Mouse (Mus musculus) CH12.LX (cell line): Measurements from ENCODE around the gene Cerkl. TPM values are rescaled to one million over a fixed set of nuclear protein-coding genes. Genes with fewer than 3 reads are reported as not detected.

Experiments used
- DNase-seq: peaks from one replicate; pipeline ENCODE4 v3.0.0-alpha.2; 2013; ENCODE audit errors: extremely low read depth
- H3K27ac ChIP-seq: 2 replicates; pipeline ENCODE4 v1.5.1; 2012; ENCODE audit warnings: low read depth, mild to moderate bottlenecking, control low read depth, moderate library complexity; ENCODE audit not compliant: insufficient read depth
- H3K27me3 ChIP-seq: replicated peaks from 2 replicates; pipeline ENCODE3; 2012; ENCODE audit warnings: inconsistent platforms
- H3K36me3 ChIP-seq, 2 experiments: replicated peaks in 1 of 2; 2 replicates each; pipeline versions ENCODE3 to v1.6.1; 2012; ENCODE audit warnings: inconsistent platforms in 1 of 2, low read length in 1 of 2, mild to moderate bottlenecking in 1 of 2, mixed read lengths in 1 of 2, moderate library complexity in 1 of 2; ENCODE audit not compliant: control insufficient read depth in 1 of 2, insufficient read depth in 1 of 2
- H3K4me1 ChIP-seq, 2 experiments: 2 replicates each; pipeline ENCODE4 v1.6.1; 2012; ENCODE audit warnings: inconsistent platforms in 1 of 2, moderate library complexity in 1 of 2; ENCODE audit not compliant: insufficient read depth in 2 of 2, control insufficient read depth in 1 of 2
- H3K4me2 ChIP-seq: 2 replicates; pipeline ENCODE4 v1.6.1; 2012; ENCODE audit warnings: low read depth, mild to moderate bottlenecking, control low read depth; ENCODE audit not compliant: poor library complexity, insufficient read depth, severe bottlenecking
- H3K4me3 ChIP-seq, 3 experiments: fragments of 150-350 bp in 1 of 3; sonication (generic) in 1 of 3; replicated peaks in 1 of 3; 2 replicates each; pipeline versions ENCODE3 to v1.5.1; 2011 to 2012; ENCODE audit warnings: low read depth in 2 of 3, low read length in 2 of 3, mild to moderate bottlenecking in 2 of 3, moderate library complexity in 2 of 3, control low read depth in 1 of 3, improper control_type of control experiment in 1 of 3, inconsistent platforms in 1 of 3, mixed read lengths in 1 of 3; ENCODE audit not compliant: poor library complexity in 1 of 3
- H3K79me2 ChIP-seq: replicated peaks from 2 replicates; pipeline ENCODE4 v1.6.1; 2012; ENCODE audit warnings: mild to moderate bottlenecking, moderate library complexity; ENCODE audit not compliant: control insufficient read depth, poor library complexity, insufficient read depth, severe bottlenecking; ENCODE audit errors: extremely low read depth
- H3K9ac ChIP-seq: 2 replicates; pipeline ENCODE4 v1.6.1; 2012; ENCODE audit warnings: low read depth, mild to moderate bottlenecking, control low read depth, moderate library complexity; ENCODE audit not compliant: insufficient read depth
- H3K9me3 ChIP-seq: replicated peaks from 2 replicates; pipeline ENCODE3; 2012; ENCODE audit warnings: low read length, inconsistent platforms, mixed read lengths
- BHLHE40 ChIP-seq: IDR thresholded peaks from 2 replicates; pipeline ENCODE4 v1.6.1; 2011; ENCODE audit warnings: mild to moderate bottlenecking, low read depth, low read length, improper control_type of control experiment
- CHD1 ChIP-seq: IDR thresholded peaks from 2 replicates; pipeline ENCODE4 v1.6.1; 2012; ENCODE audit warnings: low read depth, low read length, improper control_type of control experiment, inconsistent platforms
- ELF1 ChIP-seq: IDR thresholded peaks from 2 replicates; pipeline ENCODE4 v1.6.1; 2014; ENCODE audit warnings: low read depth, mild to moderate bottlenecking, inconsistent platforms, low read length, improper control_type of control experiment
- ETS1 ChIP-seq: conservative IDR thresholded peaks from 2 replicates; pipeline ENCODE4 v1.6.1; 2012; ENCODE audit warnings: low read depth, mild to moderate bottlenecking, inconsistent platforms, low read length, improper control_type of control experiment, moderate library complexity
- HCFC1 ChIP-seq: IDR thresholded peaks from 2 replicates; pipeline ENCODE4 v1.6.1; 2012; ENCODE audit warnings: low read depth, mild to moderate bottlenecking, inconsistent platforms, low read length, improper control_type of control experiment
- JUND ChIP-seq: conservative IDR thresholded peaks from 2 replicates; pipeline ENCODE4 v1.6.1; 2011; ENCODE audit warnings: low read depth, low read length, improper control_type of control experiment
- KAT2A ChIP-seq: IDR thresholded peaks from 2 replicates; pipeline ENCODE4 v1.6.1; 2012; ENCODE audit warnings: low read length, improper control_type of control experiment, inconsistent platforms; ENCODE audit not compliant: insufficient replicate concordance
- MAFK ChIP-seq: IDR thresholded peaks from 2 replicates; pipeline ENCODE4 v1.6.1; 2011; ENCODE audit warnings: low read length, improper control_type of control experiment; ENCODE audit not compliant: insufficient replicate concordance
- MEF2A ChIP-seq: IDR thresholded peaks from 2 replicates; pipeline ENCODE4 v1.6.1; 2014; ENCODE audit warnings: low read depth, mild to moderate bottlenecking, inconsistent platforms, low read length, improper control_type of control experiment, borderline replicate concordance
- RAD21 ChIP-seq: IDR thresholded peaks from 2 replicates; pipeline ENCODE4 v1.6.1; 2011; ENCODE audit warnings: low read depth, mild to moderate bottlenecking, low read length, improper control_type of control experiment, moderate library complexity
- SIN3A ChIP-seq: IDR thresholded peaks from 2 replicates; pipeline ENCODE4 v1.6.1; 2012; ENCODE audit warnings: low read length, improper control_type of control experiment, inconsistent platforms
- SMC3 ChIP-seq: IDR thresholded peaks from 2 replicates; pipeline ENCODE4 v1.6.1; 2011; ENCODE audit warnings: low read depth, low read length, improper control_type of control experiment
- TCF12 ChIP-seq: IDR thresholded peaks from 2 replicates; pipeline ENCODE4 v1.6.1; 2014; ENCODE audit warnings: low read depth, mild to moderate bottlenecking, inconsistent platforms, low read length, improper control_type of control experiment
- USF1 ChIP-seq: IDR thresholded peaks from 2 replicates; pipeline ENCODE4 v1.6.1; 2014; ENCODE audit warnings: low read depth, mild to moderate bottlenecking, inconsistent platforms, low read length, improper control_type of control experiment
- ZKSCAN1 ChIP-seq: IDR thresholded peaks from 2 replicates; pipeline ENCODE4 v1.6.1; 2012; ENCODE audit warnings: low read depth, inconsistent platforms, low read length, improper control_type of control experiment, borderline replicate concordance
- ZMIZ1 ChIP-seq: IDR thresholded peaks from 2 replicates; pipeline ENCODE4 v1.6.1; 2012; ENCODE audit warnings: low read depth, mild to moderate bottlenecking, inconsistent platforms, low read length, improper control_type of control experiment
- dilution Hi-C: fragments of 300-500 bp; cut with MboI; formaldehyde crosslinking; loops from 2 replicates; pipeline ENCODE4 v1.14.3; 2020; ENCODE audit warnings: low sequenced_read_pairs; ENCODE audit not compliant: extremely low pct_unique_long_range_greater_than_20kb, extremely low pct_ligation_motif_present
- in situ Hi-C: fragments of 300-500 bp; cut with MboI; formaldehyde crosslinking; loops from 3 replicates; pipeline ENCODE4 v1.14.3; 2019; ENCODE audit warnings: low sequenced_read_pairs, low pct_ligation_motif_present, low pct_unique_long_range_greater_than_20kb, mixed read lengths
- polyA plus RNA-seq: library from polyadenylated mRNA; unstranded; fragments of >175 nt; gene quantifications from 2 replicates; pipeline ENCODE4 v1.2.1, GENCODE M21; 2012; ENCODE audit warnings: low read depth; ENCODE audit not compliant: insufficient read length
- total RNA-seq, 2 experiments: library from RNA; depleted of rRNA; stranded (reverse); fragments of 300-350 nt in 1 of 2; fragments of >200 nt in 1 of 2; gene quantifications; 2 replicates each; pipeline ENCODE4 v1.2.3; 2012 to 2014

The Cerkl gene
- total and polyA plus RNA-seq, 3 experiments: 10.9 to 19.6 (median 15.6) TPM

DNA sequence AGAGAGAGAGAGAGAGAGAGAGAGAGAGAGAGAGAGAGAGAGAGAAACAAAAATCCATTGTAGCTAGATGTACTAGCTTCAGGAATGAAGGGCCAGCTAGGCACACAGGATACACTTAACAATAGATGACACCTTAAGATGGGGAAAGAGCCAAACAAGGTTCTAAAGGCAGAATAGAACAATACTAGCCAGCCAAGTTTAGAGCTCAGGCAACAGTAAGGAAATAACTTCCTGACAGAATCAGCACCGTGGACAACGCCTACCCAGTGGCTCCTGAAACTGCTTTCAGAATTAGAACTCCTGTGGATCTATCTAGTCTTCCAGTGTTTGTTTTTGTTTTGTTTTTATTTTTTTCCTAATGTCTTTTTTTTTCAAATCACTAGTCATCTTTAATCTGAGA lies 4.0 kb upstream of the Cerkl start:
- H3K27ac ChIP-seq: no peak overlapping the region
- TF ChIP-seq KAT2A (no peak), JUND (no peak), BHLHE40 (no peak), MAFK (no peak), ELF1 (no peak)
- no peak for DNase-seq
- H3K9ac ChIP-seq: no peak overlapping the region
- no peaks in the 10 kb centered on the region for H3K27me3 ChIP-seq
- no peak overlapping the region for H3K4me2 ChIP-seq
- dilution Hi-C loops: no loop called here
- H3K79me2 ChIP-seq: no peaks in the 10 kb centered on the region
- no peak overlapping the region for H3K4me3 ChIP-seq
- in situ Hi-C loops: no loop called here
- no peaks in the 10 kb centered on the region for H3K36me3 ChIP-seq
- H3K4me1 ChIP-seq: peaks cover 0 to 16% of the 10 kb centered on the region in 2 experiments; a peak in 2 of 4 replicates
- H3K9me3 ChIP-seq: no peaks in the 10 kb centered on the region

DNA sequence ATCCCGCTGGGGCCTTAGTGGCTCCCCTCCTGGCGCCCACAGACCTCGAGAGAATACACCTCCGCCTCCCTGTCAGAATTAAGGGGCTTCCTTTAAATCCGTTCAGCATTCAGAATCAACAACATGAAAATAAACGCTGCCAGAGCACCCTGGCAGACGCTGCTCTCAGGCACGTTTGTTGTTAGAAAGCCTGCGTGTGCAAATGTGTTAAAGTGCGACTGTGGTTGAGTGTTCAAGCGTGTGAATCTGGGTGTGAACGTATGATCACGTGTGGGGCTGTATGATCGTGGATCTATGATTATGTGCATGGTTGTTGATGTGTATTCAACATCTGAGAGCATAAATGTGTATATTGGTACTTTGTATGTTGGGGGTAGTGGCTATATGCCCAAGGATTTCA lies 3.5 kb upstream of the Cerkl start:
- TF ChIP-seq KAT2A: no peak
- no peak for TF ChIP-seq SMC3
- TF ChIP-seq CHD1: no peak
- no peak for TF ChIP-seq RAD21
- TF ChIP-seq TCF12: no peak
- TF ChIP-seq SIN3A: no peak
- TF ChIP-seq ZMIZ1: no peak
- no peak for TF ChIP-seq MEF2A
- no peak for TF ChIP-seq USF1
- no peak for TF ChIP-seq ZKSCAN1
- no peak for TF ChIP-seq HCFC1
- no peak for TF ChIP-seq ETS1
- no peak for TF ChIP-seq ELF1

More for the DNA sequence above, 3.5 kb upstream of the Cerkl start:
- in situ Hi-C loops (no loop called here), dilution Hi-C loops (no loop called here)
- H3K4me2 ChIP-seq: no peak overlapping the region
- H3K4me3 ChIP-seq: no peak overlapping the region
- H3K79me2 ChIP-seq: no peaks in the 10 kb centered on the region
- no peak overlapping the region for H3K9ac ChIP-seq
- DNase-seq: no peak
- no peaks in the 10 kb centered on the region for H3K9me3 ChIP-seq
- H3K27ac ChIP-seq: no peak overlapping the region
- H3K4me1 ChIP-seq: peaks cover 0 to 16% of the 10 kb centered on the region in 2 experiments; a peak in 2 of 4 replicates
- no peaks in the 10 kb centered on the region for H3K36me3 ChIP-seq
- H3K27me3 ChIP-seq: no peaks in the 10 kb centered on the region
